Mouse (Mus musculus) erythroblast, embryonic 14.5 days (primary cell): Measurements from ENCODE around the gene Podxl2. TPM values are rescaled to one million over a fixed set of nuclear protein-coding genes. Genes with fewer than 3 reads are reported as not detected.

ENCODE experiments used
- H3K27me3 ChIP-seq: 2 replicates; pipeline ENCODE4 v1.6.1; 2012; ENCODE audit warnings: inconsistent platforms; ENCODE audit not compliant: control insufficient read depth
- H3K36me3 ChIP-seq: 2 replicates; pipeline ENCODE4 v1.6.1; 2012; ENCODE audit warnings: mild to moderate bottlenecking, inconsistent platforms; ENCODE audit not compliant: control insufficient read depth
- H3K4me1 ChIP-seq: 2 replicates; pipeline ENCODE4 v1.6.1; 2012; ENCODE audit warnings: inconsistent platforms; ENCODE audit not compliant: control insufficient read depth
- H3K4me3 ChIP-seq: replicated peaks from 2 replicates; pipeline ENCODE3; 2012; ENCODE audit warnings: moderate library complexity, mild to moderate bottlenecking, inconsistent platforms
- H3K9me3 ChIP-seq: 2 replicates; pipeline ENCODE4 v1.6.1; 2012; ENCODE audit warnings: low read length, inconsistent platforms, mixed read lengths; ENCODE audit not compliant: control insufficient read depth
- GATA1 ChIP-seq: IDR thresholded peaks from 2 replicates; pipeline ENCODE4 v1.6.1; 2012; ENCODE audit warnings: low read length, inconsistent platforms, mixed read lengths
- TAL1 ChIP-seq: IDR thresholded peaks from 3 replicates; pipeline ENCODE4 v1.6.1; 2012; ENCODE audit warnings: low read length, inconsistent platforms, mixed read lengths
- polyA plus RNA-seq: library from polyadenylated mRNA; stranded (reverse); fragments of >175 nt; gene quantifications from 2 replicates; pipeline ENCODE4 v1.2.3, GENCODE M21; 2012

Gene Podxl2
- polyA plus RNA-seq, 1 experiment: 0.18 TPM

GRCm38 (mm10) chr6:88843241-88843640, 31.6 kb downstream of the Podxl2 start:
- peaks cover 26% of the 10 kb centered on the region for H3K36me3 ChIP-seq
- H3K4me3 ChIP-seq: peak overlapping the region; percentile 87
- peaks cover 20% of the 10 kb centered on the region for H3K27me3 ChIP-seq
- H3K9me3 ChIP-seq: no peaks in the 10 kb centered on the region
- TF ChIP-seq TAL1 (no peak), GATA1 (no peak)
- H3K4me1 ChIP-seq: peaks cover 58% of the 10 kb centered on the region

- peaks cover 62% of the 10 kb centered on the region for H3K4me1 ChIP-seq
Measured at GRCm38 (mm10) chr6:88842731-88843151, 32.1 kb downstream of the Podxl2 start.

GRCm38 (mm10) chr6:88841781-88842689, 32.8 kb downstream of the Podxl2 start, which contains the start of gene Abtb1:
Gene Abtb1 (minus strand): TSS chr6:88841984.
- Histone ChIP-seq H3K4me1 (peaks cover 67% of the 10 kb centered on the region), H3K27me3 (peaks cover 18% of the 10 kb centered on the region), H3K9me3 (no peaks in the 10 kb centered on the region), H3K36me3 (peaks cover 38% of the 10 kb centered on the region), H3K4me3 (peak within 1 kb of the TSS; percentile 87)
- no peak for TF ChIP-seq TAL1
- no peak for TF ChIP-seq GATA1

More at GRCm38 (mm10) chr6:88842731-88843151, 32.1 kb downstream of the Podxl2 start:
- TF ChIP-seq TAL1 (no peak), GATA1 (no peak)
- Histone ChIP-seq H3K9me3 (no peaks in the 10 kb centered on the region), H3K27me3 (peaks cover 20% of the 10 kb centered on the region), H3K4me3 (peak overlapping the region; percentile 87), H3K36me3 (peaks cover 31% of the 10 kb centered on the region)

GRCm38 (mm10) chr6:88841514-88841780, 33.4 kb downstream of the Podxl2 start:
- TF ChIP-seq TAL1 (no peak), GATA1 (no peak)
- Histone ChIP-seq H3K4me1 (peaks cover 73% of the 10 kb centered on the region), H3K9me3 (no peaks in the 10 kb centered on the region), H3K27me3 (peaks cover 12% of the 10 kb centered on the region), H3K36me3 (peaks cover 44% of the 10 kb centered on the region), H3K4me3 (peak overlapping the region; percentile 87)

GRCm38 (mm10) chr6:88840791-88841513, 33.9 kb downstream of the Podxl2 start:
- TF ChIP-seq TAL1 (no peak), GATA1 (no peak)
- Histone ChIP-seq H3K9me3 (no peaks in the 10 kb centered on the region), H3K4me3 (peak overlapping the region; percentile 87), H3K4me1 (peaks cover 78% of the 10 kb centered on the region), H3K36me3 (peaks cover 49% of the 10 kb centered on the region), H3K27me3 (peaks cover 8% of the 10 kb centered on the region)

- Histone ChIP-seq H3K9me3 (no peaks in the 10 kb centered on the region), H3K4me3 (peak overlapping the region; percentile 87), H3K36me3 (peaks cover 57% of the 10 kb centered on the region), H3K27me3 (peaks cover 6% of the 10 kb centered on the region), H3K4me1 (peaks cover 85% of the 10 kb centered on the region)
- no peak for TF ChIP-seq GATA1
- no peak for TF ChIP-seq TAL1
Measured at GRCm38 (mm10) chr6:88840211-88840610, 34.6 kb downstream of the Podxl2 start.

- Histone ChIP-seq H3K4me3 (peak overlapping the region; percentile 87), H3K27me3 (peaks cover 4% of the 10 kb centered on the region; the same call in 1 of the 2 replicates), H3K4me1 (peaks cover 92% of the 10 kb centered on the region), H3K36me3 (peaks cover 65% of the 10 kb centered on the region), H3K9me3 (no peaks in the 10 kb centered on the region)
- TF ChIP-seq GATA1 (no peak), TAL1 (no peak)
Measured at GRCm38 (mm10) chr6:88839135-88839970, 35.5 kb downstream of the Podxl2 start.

GRCm38 (mm10) chr6:88838613-88839012, 36.2 kb downstream of the Podxl2 start:
- H3K27me3 ChIP-seq: peaks cover 3% of the 10 kb centered on the region; the same call in 1 of the 2 replicates
- H3K4me1 ChIP-seq: peaks cover 92% of the 10 kb centered on the region
- peaks cover 73% of the 10 kb centered on the region for H3K36me3 ChIP-seq
- no peak overlapping the region for H3K4me3 ChIP-seq
- no peaks in the 10 kb centered on the region for H3K9me3 ChIP-seq
- TF ChIP-seq TAL1: no peak
- no peak for TF ChIP-seq GATA1
